Mouse (Mus musculus): ENCODE measurements around the gene Mical1.
A peak's percentile ranks its signal among the peaks of the same experiment; 100 is the strongest.

DNA sequence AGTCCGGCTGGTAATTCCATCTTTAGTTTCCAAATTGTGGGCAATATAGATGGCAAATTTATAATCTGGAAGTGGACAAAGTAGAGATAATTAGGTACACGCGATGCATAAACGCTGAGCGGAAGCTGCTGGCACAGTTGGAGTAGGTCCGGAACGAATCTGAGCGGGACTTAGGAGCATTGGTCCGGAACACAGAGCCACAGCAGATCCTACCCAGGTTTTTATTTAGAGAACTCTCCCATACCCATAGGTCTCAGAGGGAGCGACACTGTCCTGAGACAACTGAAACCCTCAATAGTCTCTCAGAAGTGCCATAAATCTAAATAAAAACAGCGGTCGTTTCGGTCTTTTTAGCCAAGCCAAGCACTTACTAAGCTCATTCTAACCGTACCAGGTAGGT lies 26.4 kb upstream of the Mical1 start:
- TF ChIP-seq MAFK (IDR thresholded peaks at IDR 0.05; ENCODE audit: insufficient read depth, low read depth, low read length) = no peak
- TF ChIP-seq ZC3H11A (IDR thresholded peaks at IDR 0.05; ENCODE audit: borderline replicate concordance, low read depth, low read length) = no peak
- TF ChIP-seq HCFC1 (IDR thresholded peaks at IDR 0.05; ENCODE audit: borderline replicate concordance, insufficient read depth, low read length) = no peak
- peak; percentile 27; the same call in 1 of the 2 replicates for TF ChIP-seq CHD2 (IDR thresholded peaks at IDR 0.05; ENCODE audit: low read depth, low read length)
- no peak for TF ChIP-seq ZNF384 (IDR thresholded peaks at IDR 0.05; ENCODE audit: low read depth, low read length)
